Mouse (Mus musculus): Measurements from ENCODE around the gene Cacng1. TPM values are rescaled to one million over a fixed set of nuclear protein-coding genes. Genes with fewer than 3 reads are reported as not detected.

The Cacng1 gene
- polyA plus RNA-seq, 1 experiment from 2014 or later, result not detected

DNA sequence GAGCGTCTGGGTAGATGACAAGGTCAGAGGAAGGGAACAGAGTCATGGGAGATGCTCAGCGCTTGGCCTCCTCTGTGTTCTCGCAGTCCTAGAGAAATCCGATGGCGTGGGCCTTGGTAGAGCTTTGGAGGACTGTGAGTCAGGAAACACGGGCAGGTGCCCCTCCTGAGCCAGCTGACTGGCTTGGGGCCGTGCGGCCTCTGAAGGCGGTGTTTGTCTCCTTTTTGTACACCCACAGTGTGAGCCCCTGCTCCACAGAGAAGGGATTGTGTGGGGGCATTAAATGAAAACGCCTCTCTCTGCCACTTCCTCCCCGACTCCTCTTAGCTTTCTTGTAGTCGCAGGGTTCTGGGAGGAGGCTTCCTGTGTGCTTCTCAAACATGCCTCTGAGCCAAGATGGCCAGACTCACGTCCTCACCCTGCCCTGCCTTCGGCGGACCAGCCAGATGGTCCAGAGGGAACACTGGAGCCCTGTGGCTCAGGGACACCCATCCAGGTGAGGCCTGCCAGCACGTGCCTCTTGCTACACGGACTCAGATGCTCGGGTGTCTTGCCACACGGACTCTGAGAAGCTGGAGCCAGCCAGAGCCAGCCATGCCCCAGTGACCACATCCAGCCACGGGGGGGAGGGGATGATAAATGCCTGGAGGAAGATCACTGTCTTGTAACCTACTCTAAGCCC lies 22.2 kb upstream of the Cacng1 start:
- no peak overlapping the region for H3K27ac ChIP-seq (ENCODE audit: low read depth, low read length)
- no peak for ATAC-seq (replicated peaks; ENCODE audit: insufficient number of reproducible peaks, low FRiP score, low TSS enrichment)
- 82% methylated on average over 20 of the region's 20 CpGs for WGBS (ENCODE audit: insufficient replicate concordance)
- H3K4me1 ChIP-seq (ENCODE audit: control insufficient read depth, insufficient read depth, low read length), result no peaks in the 10 kb centered on the region
- H3K4me3 ChIP-seq (ENCODE audit: low read depth, low read length), result no peak overlapping the region
- no peak overlapping the region for H3K4me2 ChIP-seq
- H3K36me3 ChIP-seq (ENCODE audit: control insufficient read depth, insufficient read depth, low read length), result no peaks in the 10 kb centered on the region
- H3K9me3 ChIP-seq (replicated peaks; ENCODE audit: control insufficient read depth, low read length), result no peaks in the 10 kb centered on the region
- H3K9ac ChIP-seq (ENCODE audit: low read depth, low read length), result no peak overlapping the region
- no peaks in the 10 kb centered on the region for H3K27me3 ChIP-seq (ENCODE audit: control insufficient read depth, insufficient read depth, low read length)

DNA sequence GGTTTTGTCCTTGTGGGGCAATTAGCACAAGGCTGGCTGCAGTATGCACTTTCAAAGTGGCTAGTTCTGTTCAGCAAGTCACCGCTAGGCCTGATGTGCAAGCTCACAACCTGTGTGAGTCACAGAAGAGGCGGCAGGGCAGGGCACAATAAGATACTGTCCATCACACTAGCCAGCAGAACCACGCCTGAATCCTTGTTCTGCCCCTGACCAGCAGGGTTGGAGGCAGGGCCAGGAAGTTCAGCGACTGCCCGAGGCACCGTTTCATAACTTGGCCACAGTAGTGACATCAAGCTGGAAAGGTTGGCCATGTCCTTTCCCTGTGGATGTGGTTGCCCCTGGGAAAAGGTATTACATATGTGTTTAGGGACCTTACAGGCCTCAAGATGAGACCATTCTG lies 21.6 kb upstream of the Cacng1 start:
- Histone ChIP-seq H3K4me3 (ENCODE audit: low read depth, low read length) (no peak overlapping the region), H3K27ac (ENCODE audit: low read depth, low read length) (no peak overlapping the region), H3K4me1 (ENCODE audit: control insufficient read depth, insufficient read depth, low read length) (no peaks in the 10 kb centered on the region), H3K36me3 (ENCODE audit: control insufficient read depth, insufficient read depth, low read length) (no peaks in the 10 kb centered on the region), H3K9ac (ENCODE audit: low read depth, low read length) (no peak overlapping the region), H3K4me2 (no peak overlapping the region), H3K9me3 (replicated peaks; ENCODE audit: control insufficient read depth, low read length) (no peaks in the 10 kb centered on the region), H3K27me3 (ENCODE audit: control insufficient read depth, insufficient read depth, low read length) (no peaks in the 10 kb centered on the region)
- no peak for ATAC-seq (replicated peaks; ENCODE audit: insufficient number of reproducible peaks, low FRiP score, low TSS enrichment)
- WGBS (ENCODE audit: insufficient replicate concordance), result 73% methylated on average over 6 of the region's 6 CpGs

DNA sequence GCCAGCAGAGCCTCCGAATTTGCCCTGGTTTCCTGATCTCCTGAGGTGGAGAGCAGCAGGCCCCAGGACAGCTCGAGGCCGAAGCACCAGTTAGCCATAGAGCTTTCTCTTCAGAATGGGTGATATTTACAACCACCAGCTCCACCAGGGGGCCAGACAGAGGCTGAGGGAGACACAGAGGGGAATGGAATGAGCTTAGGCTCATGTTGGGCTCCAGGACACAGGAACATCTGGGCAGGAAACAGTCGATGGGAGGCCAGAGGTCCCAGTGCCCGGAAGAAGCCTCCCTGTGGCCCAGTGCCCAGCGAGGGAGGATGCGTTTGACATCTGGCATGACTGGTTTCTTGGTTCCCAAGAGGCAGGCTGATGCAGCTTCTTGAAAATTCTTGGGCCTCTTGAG lies 17.8 kb upstream of the Cacng1 start:
- H3K4me2 ChIP-seq, result no peak overlapping the region
- no peaks in the 10 kb centered on the region for H3K36me3 ChIP-seq (ENCODE audit: control insufficient read depth, insufficient read depth, low read length)
- H3K9me3 ChIP-seq (replicated peaks; ENCODE audit: control insufficient read depth, low read length), result no peaks in the 10 kb centered on the region
- H3K27me3 ChIP-seq (ENCODE audit: control insufficient read depth, insufficient read depth, low read length), result no peaks in the 10 kb centered on the region
- WGBS (ENCODE audit: insufficient replicate concordance), result 77% methylated on average over 7 of the region's 7 CpGs
- no peak overlapping the region for H3K27ac ChIP-seq (ENCODE audit: low read depth, low read length)
- H3K4me3 ChIP-seq (ENCODE audit: low read depth, low read length), result no peak overlapping the region
- ATAC-seq (replicated peaks; ENCODE audit: insufficient number of reproducible peaks, low FRiP score, low TSS enrichment), result no peak
- H3K9ac ChIP-seq (ENCODE audit: low read depth, low read length), result no peak overlapping the region
- no peaks in the 10 kb centered on the region for H3K4me1 ChIP-seq (ENCODE audit: control insufficient read depth, insufficient read depth, low read length)

DNA sequence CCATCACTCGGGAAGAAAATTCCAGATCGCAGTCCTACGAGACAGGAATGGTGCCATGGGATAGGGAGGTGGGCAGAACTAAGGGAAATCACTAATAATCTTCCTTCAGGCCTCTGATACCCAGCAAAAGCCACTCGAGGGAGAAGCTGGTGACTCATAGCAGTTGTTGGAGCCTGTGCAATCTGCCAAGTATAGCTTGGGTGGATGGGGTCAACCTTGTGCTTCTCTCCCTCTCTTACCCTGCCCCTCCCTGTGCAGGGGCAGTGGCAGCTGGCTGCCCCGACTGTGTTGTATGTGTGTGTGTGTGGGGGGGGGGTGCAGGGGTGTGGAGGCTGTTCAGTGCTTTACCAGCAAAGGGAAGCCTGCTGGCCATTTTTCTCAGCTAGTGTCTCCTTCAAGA lies 15.2 kb upstream of the Cacng1 start:
- H3K9me3 ChIP-seq (replicated peaks; ENCODE audit: control insufficient read depth, low read length), result no peaks in the 10 kb centered on the region
- H3K27ac ChIP-seq (ENCODE audit: low read depth, low read length), result no peak overlapping the region
- H3K27me3 ChIP-seq (ENCODE audit: control insufficient read depth, insufficient read depth, low read length), result no peaks in the 10 kb centered on the region
- 55% methylated on average over 5 of the region's 5 CpGs for WGBS (ENCODE audit: insufficient replicate concordance)
- H3K9ac ChIP-seq (ENCODE audit: low read depth, low read length), result no peak overlapping the region
- ATAC-seq (replicated peaks; ENCODE audit: insufficient number of reproducible peaks, low FRiP score, low TSS enrichment), result no peak
- no peaks in the 10 kb centered on the region for H3K36me3 ChIP-seq (ENCODE audit: control insufficient read depth, insufficient read depth, low read length)
- H3K4me2 ChIP-seq, result no peak overlapping the region
- H3K4me1 ChIP-seq (ENCODE audit: control insufficient read depth, insufficient read depth, low read length), result no peaks in the 10 kb centered on the region
- no peak overlapping the region for H3K4me3 ChIP-seq (ENCODE audit: low read depth, low read length)

DNA sequence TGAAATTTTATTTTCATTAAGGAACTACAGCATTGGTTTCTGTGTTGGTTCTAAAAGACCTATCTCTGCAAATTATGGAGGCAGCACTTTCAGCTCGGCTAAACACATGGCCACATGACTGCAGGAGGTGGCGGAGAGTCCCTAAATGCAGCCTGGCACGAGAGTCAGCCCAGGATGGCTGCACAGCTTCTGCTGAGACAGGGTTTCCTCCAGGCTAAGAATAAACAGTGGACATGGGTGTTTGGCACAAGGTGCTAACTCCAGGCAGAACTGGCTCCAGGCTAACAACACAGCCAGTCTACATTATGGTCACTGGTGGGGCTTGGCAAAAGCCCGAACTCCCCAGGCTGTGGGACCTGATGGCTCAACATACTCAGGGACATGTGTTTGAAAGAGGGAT lies 14.6 kb upstream of the Cacng1 start:
- 74% methylated on average over 4 of the region's 4 CpGs for WGBS (ENCODE audit: insufficient replicate concordance)
- H3K36me3 ChIP-seq (ENCODE audit: control insufficient read depth, insufficient read depth, low read length), result no peaks in the 10 kb centered on the region
- no peaks in the 10 kb centered on the region for H3K9me3 ChIP-seq (replicated peaks; ENCODE audit: control insufficient read depth, low read length)
- H3K4me1 ChIP-seq (ENCODE audit: control insufficient read depth, insufficient read depth, low read length), result no peaks in the 10 kb centered on the region
- no peak overlapping the region for H3K4me3 ChIP-seq (ENCODE audit: low read depth, low read length)
- H3K27me3 ChIP-seq (ENCODE audit: control insufficient read depth, insufficient read depth, low read length), result no peaks in the 10 kb centered on the region
- no peak overlapping the region for H3K27ac ChIP-seq (ENCODE audit: low read depth, low read length)
- ATAC-seq (replicated peaks; ENCODE audit: insufficient number of reproducible peaks, low FRiP score, low TSS enrichment), result no peak
- no peak overlapping the region for H3K4me2 ChIP-seq
- no peak overlapping the region for H3K9ac ChIP-seq (ENCODE audit: low read depth, low read length)

DNA sequence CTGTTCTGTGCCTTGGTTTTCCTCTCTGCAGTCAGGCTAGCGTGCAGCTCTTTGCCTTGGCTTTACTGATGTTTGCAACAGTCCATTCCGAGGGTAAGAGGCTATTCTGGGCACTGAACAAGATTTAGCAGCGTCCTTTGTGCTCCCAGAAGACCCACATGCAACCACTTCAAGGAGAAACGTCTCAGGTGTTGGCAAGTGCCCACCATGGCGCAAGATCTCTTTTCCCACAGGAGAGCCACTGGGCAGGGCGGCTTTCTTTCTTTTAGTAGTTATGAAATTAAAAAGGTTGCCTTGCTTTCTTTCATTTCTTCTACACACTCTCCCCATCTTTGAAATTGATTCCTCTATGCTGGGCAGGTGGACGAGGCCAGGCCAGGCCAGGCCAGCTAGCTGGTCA lies 12.8 kb upstream of the Cacng1 start:
- no peak for ATAC-seq (replicated peaks; ENCODE audit: insufficient number of reproducible peaks, low FRiP score, low TSS enrichment)
- Histone ChIP-seq H3K4me1 (ENCODE audit: control insufficient read depth, insufficient read depth, low read length) (no peaks in the 10 kb centered on the region), H3K9ac (ENCODE audit: low read depth, low read length) (no peak overlapping the region), H3K27me3 (ENCODE audit: control insufficient read depth, insufficient read depth, low read length) (no peaks in the 10 kb centered on the region), H3K27ac (ENCODE audit: low read depth, low read length) (no peak overlapping the region), H3K9me3 (replicated peaks; ENCODE audit: control insufficient read depth, low read length) (no peaks in the 10 kb centered on the region), H3K4me3 (ENCODE audit: low read depth, low read length) (no peak overlapping the region), H3K4me2 (no peak overlapping the region), H3K36me3 (ENCODE audit: control insufficient read depth, insufficient read depth, low read length) (no peaks in the 10 kb centered on the region)
- WGBS (ENCODE audit: insufficient replicate concordance), result 77% methylated on average over 7 of the region's 7 CpGs

DNA sequence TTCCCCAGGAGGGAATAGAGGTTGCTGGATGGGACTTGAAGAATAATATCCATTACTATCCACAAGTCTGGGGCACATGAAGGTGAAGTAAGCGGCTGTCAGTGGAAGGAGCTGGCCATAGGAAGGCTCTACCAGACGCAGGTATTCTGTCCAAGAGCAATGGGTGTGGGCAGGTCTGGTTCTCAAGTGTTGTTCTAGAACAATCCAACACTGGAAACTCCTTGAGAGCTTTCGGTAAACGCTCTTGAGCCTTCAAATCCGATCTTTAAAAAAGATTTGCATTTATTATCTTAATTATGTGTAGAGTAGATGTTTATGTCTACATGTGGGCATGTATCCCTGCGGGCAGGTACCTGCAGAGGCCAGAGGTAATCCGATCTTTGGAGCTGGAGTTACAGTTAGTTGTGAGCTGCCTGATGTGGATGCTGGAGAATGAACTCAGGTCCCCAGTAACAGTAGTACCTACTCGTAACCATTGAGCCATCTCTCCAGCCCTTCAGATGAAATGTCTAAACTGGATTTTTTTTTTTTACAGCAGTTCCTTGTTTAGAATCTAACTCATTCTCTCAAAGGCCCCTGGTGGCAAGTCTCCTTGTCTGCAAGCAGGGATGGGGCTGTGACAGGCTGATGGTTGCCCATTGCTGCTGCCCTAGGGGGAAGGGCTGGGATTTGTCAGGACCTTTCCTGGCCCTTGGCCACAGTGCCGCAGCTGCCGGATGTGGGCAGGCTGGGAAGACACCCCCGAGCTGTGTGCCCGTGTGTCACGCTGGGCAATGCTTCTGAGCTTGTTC lies 11.9 kb upstream of the Cacng1 start:
- Histone ChIP-seq H3K9ac (ENCODE audit: low read depth, low read length) (no peak overlapping the region), H3K36me3 (ENCODE audit: control insufficient read depth, insufficient read depth, low read length) (no peaks in the 10 kb centered on the region), H3K4me2 (no peak overlapping the region), H3K9me3 (replicated peaks; ENCODE audit: control insufficient read depth, low read length) (no peaks in the 10 kb centered on the region), H3K4me3 (ENCODE audit: low read depth, low read length) (no peak overlapping the region), H3K27ac (ENCODE audit: low read depth, low read length) (no peak overlapping the region), H3K27me3 (ENCODE audit: control insufficient read depth, insufficient read depth, low read length) (no peaks in the 10 kb centered on the region), H3K4me1 (ENCODE audit: control insufficient read depth, insufficient read depth, low read length) (no peaks in the 10 kb centered on the region)
- no peak for ATAC-seq (replicated peaks; ENCODE audit: insufficient number of reproducible peaks, low FRiP score, low TSS enrichment)
- 75% methylated on average over 13 of the region's 13 CpGs for WGBS (ENCODE audit: insufficient replicate concordance)

DNA sequence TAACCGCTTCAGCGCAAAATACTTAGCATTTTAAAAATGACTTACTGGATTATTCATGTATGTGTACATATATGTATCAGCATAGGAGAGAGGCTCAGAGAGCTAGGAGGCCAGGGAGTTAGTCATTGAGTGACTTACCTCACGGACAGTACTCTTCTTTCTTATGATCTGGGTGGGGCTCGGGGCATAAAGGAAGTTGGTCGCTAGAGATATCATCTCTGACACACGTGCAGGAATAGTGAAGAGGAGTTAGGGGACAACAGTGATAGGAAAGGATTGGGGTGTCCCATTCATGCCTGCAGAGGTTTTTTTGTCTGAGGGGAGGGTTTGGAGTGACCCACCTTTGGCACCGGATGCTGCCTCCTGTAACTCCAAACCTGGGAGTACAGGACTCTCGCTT lies 8.3 kb upstream of the Cacng1 start:
- H3K9me3 ChIP-seq (replicated peaks; ENCODE audit: control insufficient read depth, low read length), result no peaks in the 10 kb centered on the region
- no peak overlapping the region for H3K4me2 ChIP-seq
- H3K27ac ChIP-seq (ENCODE audit: low read depth, low read length), result no peak overlapping the region
- H3K4me1 ChIP-seq (ENCODE audit: control insufficient read depth, insufficient read depth, low read length), result no peaks in the 10 kb centered on the region
- no peaks in the 10 kb centered on the region for H3K36me3 ChIP-seq (ENCODE audit: control insufficient read depth, insufficient read depth, low read length)
- no peaks in the 10 kb centered on the region for H3K27me3 ChIP-seq (ENCODE audit: control insufficient read depth, insufficient read depth, low read length)
- ATAC-seq (replicated peaks; ENCODE audit: insufficient number of reproducible peaks, low FRiP score, low TSS enrichment), result no peak
- no peak overlapping the region for H3K4me3 ChIP-seq (ENCODE audit: low read depth, low read length)
- H3K9ac ChIP-seq (ENCODE audit: low read depth, low read length), result no peak overlapping the region
- WGBS (ENCODE audit: insufficient replicate concordance), result 78% methylated on average over 8 of the region's 8 CpGs

DNA sequence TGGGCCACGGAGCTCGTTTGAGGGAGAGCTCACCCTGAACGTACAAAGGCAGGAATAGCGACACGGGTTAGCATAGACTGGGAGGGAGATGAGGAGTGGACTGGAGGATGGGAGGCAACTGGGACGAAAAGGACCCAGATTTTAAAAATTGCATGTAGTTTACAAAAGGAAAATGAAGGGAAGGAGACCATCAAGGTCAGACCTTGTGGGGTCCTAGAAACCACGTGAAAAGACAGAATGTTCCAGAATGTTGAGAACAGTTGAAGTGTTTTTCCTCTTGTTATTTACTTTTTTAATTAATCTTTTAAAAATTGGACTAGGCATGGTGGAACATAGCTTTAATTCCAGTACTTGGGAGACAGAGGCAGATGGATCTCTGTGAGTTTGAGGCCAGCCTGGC lies 4.7 kb upstream of the Cacng1 start:
- H3K9me3 ChIP-seq (replicated peaks; ENCODE audit: control insufficient read depth, low read length), result no peaks in the 10 kb centered on the region; the same call in 1 of the 2 replicates
- no peak overlapping the region for H3K4me3 ChIP-seq (ENCODE audit: low read depth, low read length)
- H3K4me2 ChIP-seq, result no peak overlapping the region
- no peaks in the 10 kb centered on the region for H3K27me3 ChIP-seq (ENCODE audit: control insufficient read depth, insufficient read depth, low read length)
- no peak for ATAC-seq (replicated peaks; ENCODE audit: insufficient number of reproducible peaks, low FRiP score, low TSS enrichment)
- no peaks in the 10 kb centered on the region for H3K4me1 ChIP-seq (ENCODE audit: control insufficient read depth, insufficient read depth, low read length)
- no peak overlapping the region for H3K9ac ChIP-seq (ENCODE audit: low read depth, low read length)
- no peak overlapping the region for H3K27ac ChIP-seq (ENCODE audit: low read depth, low read length)
- H3K36me3 ChIP-seq (ENCODE audit: control insufficient read depth, insufficient read depth, low read length), result no peaks in the 10 kb centered on the region
- WGBS (ENCODE audit: insufficient replicate concordance), result 81% methylated on average over 7 of the region's 7 CpGs
